Mouse (Mus musculus) liver, adult 2 months (tissue): ENCODE data around the gene Impg2. TPM values are rescaled to one million over a fixed set of nuclear protein-coding genes. Genes with fewer than 3 reads are reported as not detected.

Source experiments
- DNase-seq: peaks from one replicate; pipeline ENCODE4 v3.0.0-alpha.2; 2011; ENCODE audit warnings: low read depth, low spot score; ENCODE audit errors: extremely low read depth
- H3K27ac ChIP-seq: fragments of 200-500 bp; replicated peaks from 2 replicates; pipeline ENCODE4 v1.5.1; 2012; ENCODE audit warnings: low read depth, mild to moderate bottlenecking, control low read depth, inconsistent platforms, low read length; ENCODE audit not compliant: insufficient read depth
- H3K27me3 ChIP-seq: fragments of 200-500 bp; 2 replicates; pipeline ENCODE4 v1.6.1; 2012; ENCODE audit warnings: mild to moderate bottlenecking, moderate library complexity, low read length, inconsistent platforms; ENCODE audit not compliant: control insufficient read depth, insufficient read depth
- H3K36me3 ChIP-seq: fragments of 200-500 bp; 2 replicates; pipeline ENCODE4 v1.6.1; 2012; ENCODE audit warnings: low read length, inconsistent platforms; ENCODE audit not compliant: control insufficient read depth, insufficient read depth
- H3K4me1 ChIP-seq: fragments of 200-500 bp; 2 replicates; pipeline ENCODE4 v1.6.1; 2011; ENCODE audit warnings: low read length; ENCODE audit not compliant: control insufficient read depth, insufficient read depth
- H3K4me3 ChIP-seq: fragments of 200-500 bp; 2 replicates; pipeline ENCODE4 v1.5.1; 2011; ENCODE audit warnings: low read depth, mild to moderate bottlenecking, control low read depth, low read length, moderate library complexity; ENCODE audit not compliant: insufficient read depth
- H3K79me2 ChIP-seq: fragments of 200-500 bp; 2 replicates; pipeline ENCODE4 v1.6.1; 2012; ENCODE audit warnings: inconsistent platforms, mild to moderate bottlenecking, low read length, moderate library complexity; ENCODE audit not compliant: control insufficient read depth, insufficient read depth
- H3K9ac ChIP-seq: fragments of 200-500 bp; 2 replicates; pipeline ENCODE4 v1.6.1; 2012; ENCODE audit warnings: low read depth, mild to moderate bottlenecking, control low read depth, inconsistent platforms, low read length
- CTCF ChIP-seq: fragments of 200-500 bp; IDR thresholded peaks from 2 replicates; pipeline ENCODE4 v1.5.1; 2011; ENCODE audit warnings: low read depth, low read length, control low read depth
- POLR2A ChIP-seq: fragments of 200-500 bp; IDR thresholded peaks from 2 replicates; pipeline ENCODE4 v1.6.1; 2011; ENCODE audit warnings: low read length, control low read depth; ENCODE audit not compliant: insufficient read depth; ENCODE audit errors: extremely low read depth
- WGBS: fragments of 180-500 bp; shearing (Covaris S2); methylation state at CpG from one replicate; pipeline ENCODE4 v1.1.7; 2018; 5-methylcytosine and 5-hydroxymethylcytosine counted together
- polyA plus RNA-seq: library from polyadenylated mRNA; depleted of rRNA; stranded (reverse); fragments of >200 nt; gene quantifications from 2 replicates; pipeline ENCODE4 v1.2.3, GENCODE M21; 2012
- total RNA-seq: library from RNA; depleted of rRNA; stranded (reverse); fragments of >200 nt; gene quantifications from 2 replicates; pipeline ENCODE4 v1.2.3, GENCODE M21; 2014

Gene Impg2
- total and polyA plus RNA-seq, 2 experiments: 0.31 to 3.2 TPM

DNA sequence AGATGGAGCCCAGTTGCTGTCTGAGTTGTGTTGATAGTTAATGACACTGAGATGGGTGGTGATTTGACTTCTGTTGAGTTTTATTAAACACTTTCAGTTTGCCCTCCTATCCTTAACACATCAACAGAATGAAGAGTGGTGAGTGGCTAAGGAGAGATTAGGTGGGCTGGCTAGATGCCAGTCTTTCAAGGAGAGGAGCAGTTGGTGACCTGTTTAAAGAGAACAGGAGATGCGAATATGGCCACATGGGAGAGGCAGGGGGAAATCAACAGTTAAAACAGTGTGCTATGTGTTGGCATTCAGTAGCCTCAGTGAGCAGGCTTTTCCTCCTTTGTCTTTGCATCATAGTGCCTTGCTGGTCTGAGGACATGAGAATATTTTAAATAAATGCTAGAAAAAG, 69.8 kb downstream of the Impg2 start:
- H3K9ac ChIP-seq: no peak overlapping the region
- 91% methylated on average over 1 of the region's 1 CpGs for WGBS

DNA sequence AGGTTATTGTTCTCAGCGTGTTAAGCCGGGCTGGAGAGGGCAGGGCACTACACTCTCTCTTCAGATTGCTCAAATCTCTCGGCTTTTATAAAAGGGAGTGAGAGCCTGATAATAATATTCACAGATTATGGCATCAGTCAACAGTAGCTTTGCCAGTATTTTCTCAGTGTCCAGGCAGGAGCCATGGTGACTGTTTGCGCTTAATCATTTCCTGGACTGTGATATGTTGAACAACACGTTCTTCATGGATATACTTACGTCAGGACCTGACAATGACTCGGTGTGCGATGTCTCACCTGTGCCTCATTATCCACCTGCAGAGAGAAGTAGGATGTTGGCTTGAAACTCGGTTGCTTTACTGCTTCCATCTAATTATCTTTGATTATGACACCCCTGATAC, 74.9 kb downstream of the Impg2 start:
- Histone ChIP-seq H3K27me3 (no peaks in the 10 kb centered on the region), H3K9ac (no peak overlapping the region), H3K27ac (no peak overlapping the region), H3K36me3 (no peaks in the 10 kb centered on the region), H3K4me1 (peaks cover 5% of the 10 kb centered on the region; the same call in 1 of the 2 replicates), H3K79me2 (no peaks in the 10 kb centered on the region), H3K4me3 (no peak overlapping the region)
- DNase-seq: peak; percentile 82
- WGBS: 43% methylated on average over 9 of the region's 9 CpGs
- TF ChIP-seq CTCF: no peak
- no peak for TF ChIP-seq POLR2A

More for the DNA sequence above, 69.8 kb downstream of the Impg2 start:
- H3K27ac ChIP-seq: no peak overlapping the region
- H3K4me3 ChIP-seq: no peak overlapping the region
- DNase-seq: no peak
- TF ChIP-seq CTCF: no peak
- H3K79me2 ChIP-seq: no peaks in the 10 kb centered on the region
- H3K27me3 ChIP-seq: no peaks in the 10 kb centered on the region
- H3K4me1 ChIP-seq: no peaks in the 10 kb centered on the region
- no peaks in the 10 kb centered on the region for H3K36me3 ChIP-seq

DNA sequence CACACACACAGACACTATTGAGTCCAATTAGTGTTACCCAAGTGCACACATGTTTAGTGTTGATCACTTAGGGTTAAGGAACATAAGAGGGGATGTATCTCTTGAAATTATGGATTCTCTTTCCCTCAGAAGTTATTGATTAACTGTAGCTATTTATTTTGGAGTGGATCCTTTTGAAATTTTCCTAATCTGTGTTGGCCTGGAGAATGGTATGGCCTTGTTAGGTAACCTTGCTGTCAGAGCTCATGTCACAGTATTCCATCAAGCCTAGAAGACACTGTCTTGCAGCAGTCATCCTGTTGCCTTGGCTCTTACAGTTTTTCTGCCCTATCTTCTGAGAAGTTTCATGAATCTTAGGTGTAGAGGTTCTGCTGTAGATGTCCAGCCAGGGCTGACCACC, 75.6 kb downstream of the Impg2 start:
- Histone ChIP-seq H3K79me2 (no peaks in the 10 kb centered on the region), H3K36me3 (no peaks in the 10 kb centered on the region), H3K4me1 (peaks cover 5% of the 10 kb centered on the region; the same call in 1 of the 2 replicates), H3K27me3 (no peaks in the 10 kb centered on the region), H3K9ac (no peak overlapping the region), H3K27ac (no peak overlapping the region), H3K4me3 (no peak overlapping the region)
- no peak for TF ChIP-seq CTCF
- no peak for TF ChIP-seq POLR2A
- peak; percentile 92 for DNase-seq

DNA sequence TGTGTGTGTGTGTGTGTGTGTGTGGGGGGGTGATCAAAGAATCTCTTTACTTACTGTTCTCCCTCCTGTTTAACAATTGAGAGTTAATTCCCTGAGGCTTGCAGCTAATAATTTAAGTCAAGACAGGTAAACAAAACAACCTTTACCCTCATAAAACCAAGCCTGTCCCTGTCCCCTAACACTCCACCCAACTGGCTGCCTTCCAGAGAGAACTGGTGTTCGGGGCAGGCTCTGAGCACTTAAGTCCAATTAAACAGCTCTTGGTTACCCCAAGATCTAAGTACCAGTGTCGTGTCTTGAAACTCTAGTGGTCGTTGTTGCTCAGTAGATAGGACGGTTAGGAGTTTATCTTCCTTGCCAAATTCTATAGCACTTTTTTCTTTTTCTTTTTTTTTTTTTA, 77.2 kb downstream of the Impg2 start:
- Histone ChIP-seq H3K4me3 (no peak overlapping the region), H3K27ac (no peak overlapping the region), H3K36me3 (no peaks in the 10 kb centered on the region), H3K9ac (no peak overlapping the region), H3K4me1 (peaks cover 5% of the 10 kb centered on the region; the same call in 1 of the 2 replicates), H3K79me2 (no peaks in the 10 kb centered on the region), H3K27me3 (no peaks in the 10 kb centered on the region)
- peak; percentile 81 for DNase-seq
- 54% methylated on average over 4 of the region's 4 CpGs for WGBS
- no peak for TF ChIP-seq POLR2A
- no peak for TF ChIP-seq CTCF

DNA sequence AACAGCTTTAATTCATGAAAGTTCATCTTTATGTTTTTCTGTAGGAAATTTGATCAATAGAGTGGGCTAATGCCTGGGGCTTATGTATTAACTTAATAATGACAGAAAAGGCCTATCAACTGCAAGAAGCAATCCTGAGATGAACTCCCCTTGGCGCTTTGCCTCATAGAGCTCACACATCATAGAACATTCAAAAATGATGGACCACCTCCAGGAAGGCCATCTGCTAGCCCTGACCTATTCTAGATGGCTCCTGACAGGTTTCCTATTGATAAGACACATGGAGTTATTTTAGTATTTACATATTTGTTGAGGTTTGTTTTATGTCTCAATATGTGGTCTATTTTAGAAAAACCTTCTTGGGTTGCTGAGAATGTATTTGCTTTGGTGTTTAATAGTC, 79.2 kb downstream of the Impg2 start:
- Histone ChIP-seq H3K27ac (no peak overlapping the region), H3K4me1 (peaks cover 7% of the 10 kb centered on the region; the same call in 1 of the 2 replicates), H3K36me3 (no peaks in the 10 kb centered on the region), H3K9ac (no peak overlapping the region), H3K27me3 (no peaks in the 10 kb centered on the region), H3K4me3 (no peak overlapping the region), H3K79me2 (no peaks in the 10 kb centered on the region)
- DNase-seq: no peak
- WGBS: 95% methylated on average over 1 of the region's 1 CpGs
- no peak for TF ChIP-seq CTCF
- no peak for TF ChIP-seq POLR2A

DNA sequence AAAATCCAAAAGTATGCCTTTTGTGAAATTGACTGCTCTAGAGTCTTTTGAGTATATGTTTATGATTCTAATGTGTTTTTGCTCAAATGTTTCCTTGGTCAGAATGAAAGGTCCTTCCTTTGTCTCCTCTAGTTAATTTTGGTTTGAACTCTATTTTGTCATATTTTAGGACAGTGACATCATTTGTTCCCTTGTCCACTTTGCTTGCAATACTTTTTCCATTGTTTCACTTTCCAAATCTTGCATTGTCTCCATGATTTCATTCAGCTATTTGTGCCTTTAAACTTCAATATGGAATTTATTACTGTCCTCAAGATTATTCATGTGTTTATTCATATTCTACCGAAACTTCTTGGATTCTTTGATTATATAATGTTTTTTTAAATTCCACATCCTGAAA, 79.8 kb downstream of the Impg2 start:
- Histone ChIP-seq H3K27me3 (no peaks in the 10 kb centered on the region), H3K4me3 (no peak overlapping the region), H3K79me2 (no peaks in the 10 kb centered on the region), H3K4me1 (peaks cover 7% of the 10 kb centered on the region; the same call in 1 of the 2 replicates), H3K9ac (no peak overlapping the region), H3K27ac (no peak overlapping the region), H3K36me3 (no peaks in the 10 kb centered on the region)
- no peak for TF ChIP-seq CTCF
- TF ChIP-seq POLR2A: no peak
- 90% methylated on average over 1 of the region's 1 CpGs for WGBS
- DNase-seq: no peak
